Comparison of ENCODE assay signal across 8 mouse cellular contexts in the genomic region with DNA sequence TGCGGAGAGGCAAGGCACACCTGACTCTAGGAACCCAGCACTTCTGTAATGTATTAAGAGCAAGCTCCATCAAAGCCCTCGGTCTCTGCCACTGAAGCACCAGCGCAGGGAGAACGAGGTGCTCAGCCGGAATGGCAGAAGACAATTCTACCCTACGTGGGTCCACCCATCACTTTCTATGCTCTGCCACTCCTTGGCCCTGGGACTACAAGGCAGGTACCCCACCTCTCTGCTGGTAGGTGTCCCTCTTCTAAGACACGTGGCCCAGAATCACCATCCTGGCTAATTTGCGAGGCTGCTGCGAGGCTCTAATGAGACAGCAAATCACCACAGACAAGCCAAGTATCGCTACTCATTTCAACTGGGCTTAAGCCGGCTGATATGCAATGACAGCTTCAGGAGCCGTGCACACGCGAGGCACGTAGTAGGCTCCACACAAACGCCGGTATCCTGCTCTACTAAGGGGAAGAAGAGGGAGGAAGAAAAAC. TPM values are rescaled to one million over a fixed set of nuclear protein-coding genes. Genes with fewer than 3 reads are reported as not detected.
DNase-seq lines count a peak whose midpoint lies in the region; ATAC-seq and TF ChIP-seq lines count a peak whose summit lies in the region.

No protein-coding gene starts in this region.

- H3K27ac ChIP-seq in kidney, embryonic 16.5 days (ENCODE audit: low read length), result peak overlapping the region; percentile 13; the same call in 1 of the 2 replicates
- H3K27ac ChIP-seq in MEL (ENCODE audit: control insufficient read depth, low read depth, low read length), result no peak overlapping the region
- H3K27ac ChIP-seq in forebrain, embryonic 13.5 days, result peak overlapping the region; percentile 72
- peak overlapping the region; percentile 54 for H3K27ac ChIP-seq in liver, embryonic 15.5 days (replicated peaks)

- H3K4me3 ChIP-seq in kidney, embryonic 16.5 days (ENCODE audit: low read length), result peak overlapping the region; percentile 79
- peak overlapping the region; percentile 93 to 98 for H3K4me3 ChIP-seq in MEL (ENCODE audit: control insufficient read depth in 1 of 2, insufficient read depth in 1 of 2, low read depth in 2 of 2, low read length in 2 of 2)
- peak overlapping the region; percentile 72 for H3K4me3 ChIP-seq in forebrain, embryonic 13.5 days
- H3K4me3 ChIP-seq in liver, embryonic 15.5 days (replicated peaks), result peak overlapping the region; percentile 74

- H3K27me3 ChIP-seq in kidney, embryonic 16.5 days (ENCODE audit: insufficient read depth, low read length), result no peaks in the 10 kb centered on the region
- H3K27me3 ChIP-seq in MEL (ENCODE audit: control insufficient read depth in 1 of 2, insufficient read depth in 2 of 2, low read length in 2 of 2), result no peaks in the 10 kb centered on the region
- no peaks in the 10 kb centered on the region for H3K27me3 ChIP-seq in forebrain, embryonic 13.5 days
- H3K27me3 ChIP-seq in liver, embryonic 15.5 days, result peaks cover 42% of the 10 kb centered on the region

- no peak for TF ChIP-seq EP300 in MEL (IDR thresholded peaks at IDR 0.05; ENCODE audit: low read depth in 1 of 2, low read length in 2 of 2)

- 8% methylated on average over 17 of the region's 17 CpGs for WGBS in kidney, embryonic 16.5 days
- WGBS in forebrain, embryonic 13.5 days, result 4% methylated on average over 17 of the region's 17 CpGs
- WGBS in liver, embryonic 15.5 days (ENCODE audit: insufficient replicate concordance), result 13% methylated on average over 17 of the region's 17 CpGs

- TF ChIP-seq RAD21 in MEL (IDR thresholded peaks at IDR 0.05; ENCODE audit: low read depth, low read length), result no peak

- no peak for TF ChIP-seq POLR2A in MEL (IDR thresholded peaks at IDR 0.05; ENCODE audit: control insufficient read depth in 1 of 2, insufficient read depth in 1 of 2, low read depth in 1 of 2, low read length in 2 of 2, poor library complexity in 1 of 2)

- DNase-seq in kidney, postnatal 36 days, result no peak
- DNase-seq in MEL (ENCODE audit: low read depth, low spot score) (peak; percentile 73), MN1 (ENCODE audit: low spot score) (no peak)
- DNase-seq in thymus, postnatal 14 days, result peak; percentile 49
- no peak for DNase-seq in embryo, embryonic 10 days (ENCODE audit: low spot score)

- peaks cover 54% of the 10 kb centered on the region for H3K4me1 ChIP-seq in kidney, embryonic 16.5 days (ENCODE audit: insufficient read depth, low read length)
- peaks cover 9 to 20% of the 10 kb centered on the region in 2 experiments for H3K4me1 ChIP-seq in MEL (ENCODE audit: control insufficient read depth in 1 of 2, insufficient read depth in 2 of 2, low read length in 2 of 2)
- H3K4me1 ChIP-seq in forebrain, embryonic 13.5 days, result peaks cover 60% of the 10 kb centered on the region
- peaks cover 56% of the 10 kb centered on the region for H3K4me1 ChIP-seq in liver, embryonic 15.5 days (replicated peaks)

- TF ChIP-seq CTCF in MEL (IDR thresholded peaks at IDR 0.05 in 2 of 3, conservative IDR thresholded peaks at IDR 0.05 in 1 of 3; ENCODE audit: control insufficient read depth in 1 of 3, insufficient read depth in 1 of 3, low read depth in 2 of 3, low read length in 3 of 3, poor library complexity in 1 of 3, severe bottlenecking in 1 of 3), result no peak

- no peaks in the 10 kb centered on the region for H3K9me3 ChIP-seq in kidney, embryonic 16.5 days (ENCODE audit: low read length)
- no peaks in the 10 kb centered on the region for H3K9me3 ChIP-seq in MEL (replicated peaks; ENCODE audit: insufficient read depth, low read length)
- no peaks in the 10 kb centered on the region for H3K9me3 ChIP-seq in forebrain, embryonic 13.5 days (replicated peaks)
- no peaks in the 10 kb centered on the region for H3K9me3 ChIP-seq in liver, embryonic 15.5 days (replicated peaks)

- peaks cover 31% of the 10 kb centered on the region for H3K79me2 ChIP-seq in MEL (ENCODE audit: control insufficient read depth, insufficient read depth, low read length, poor library complexity)

- H3K36me3 ChIP-seq in kidney, embryonic 16.5 days (ENCODE audit: insufficient read depth, low read length), result no peaks in the 10 kb centered on the region
- H3K36me3 ChIP-seq in MEL (ENCODE audit: control insufficient read depth in 1 of 2, insufficient read depth in 2 of 2, low read length in 2 of 2), result peaks cover 0 to 5% of the 10 kb centered on the region in 2 experiments; a peak in 2 of 4 replicates
- no peaks in the 10 kb centered on the region for H3K36me3 ChIP-seq in forebrain, embryonic 13.5 days (ENCODE audit: poor library complexity, severe bottlenecking)
- H3K36me3 ChIP-seq in liver, embryonic 15.5 days (replicated peaks), result no peaks in the 10 kb centered on the region

- peak overlapping the region; percentile 91 for H3K9ac ChIP-seq in kidney, embryonic 16.5 days (replicated peaks; ENCODE audit: low read length)
- peak overlapping the region; percentile 84 for H3K9ac ChIP-seq in MEL (ENCODE audit: control insufficient read depth, low read depth, low read length, poor library complexity, severe bottlenecking)
- H3K9ac ChIP-seq in forebrain, embryonic 13.5 days, result peak overlapping the region; percentile 84
- H3K9ac ChIP-seq in liver, embryonic 15.5 days, result peak overlapping the region; percentile 68

- H3K4me2 ChIP-seq in kidney, embryonic 16.5 days (replicated peaks; ENCODE audit: low read depth, low read length), result peak overlapping the region; percentile 95
- H3K4me2 ChIP-seq in forebrain, embryonic 13.5 days, result peak overlapping the region; percentile 90
- H3K4me2 ChIP-seq in liver, embryonic 15.5 days, result peak overlapping the region; percentile 98

- ATAC-seq in kidney, embryonic 16.5 days (ENCODE audit: low FRiP score, low TSS enrichment), result no peak
- ATAC-seq in forebrain, embryonic 13.5 days, result peak; percentile 16
- peak; percentile 3; the same call in 1 of the 2 replicates for ATAC-seq in liver, embryonic 15.5 days (ENCODE audit: insufficient read depth)

TF ChIP-seq in MEL, 35 proteins besides CTCF, POLR2A, EP300 and RAD21 (continues in another document):
- TF ChIP-seq SIN3A (IDR thresholded peaks at IDR 0.05; ENCODE audit: low read length), result peak; percentile 30; the same call in 1 of the 2 replicates
- TF ChIP-seq POLR2AphosphoS2 (IDR thresholded peaks at IDR 0.05; ENCODE audit: low read length), result no peak
- no peak for TF ChIP-seq GATA1 (IDR thresholded peaks at IDR 0.05; ENCODE audit: low read depth, low read length)
- no peak for TF ChIP-seq TCF12 (IDR thresholded peaks at IDR 0.05; ENCODE audit: low read depth, low read length)
- no peak for TF ChIP-seq MEF2A (IDR thresholded peaks at IDR 0.05; ENCODE audit: extremely low read depth, insufficient replicate concordance, low read depth, low read length, poor library complexity, severe bottlenecking)
- no peak for TF ChIP-seq ZNF384 (IDR thresholded peaks at IDR 0.05; ENCODE audit: low read depth, low read length)
- TF ChIP-seq NRF1 (IDR thresholded peaks at IDR 0.05; ENCODE audit: insufficient read depth, low read depth, low read length, poor library complexity, severe bottlenecking), result no peak
- TF ChIP-seq MAZ (IDR thresholded peaks at IDR 0.05; ENCODE audit: low read depth, low read length), result no peak
- no peak for TF ChIP-seq ZC3H11A (IDR thresholded peaks at IDR 0.05; ENCODE audit: low read depth, low read length)
- TF ChIP-seq NELFE (IDR thresholded peaks at IDR 0.05; ENCODE audit: low read depth, low read length), result no peak
- TF ChIP-seq POLR2AphosphoS5 (IDR thresholded peaks at IDR 0.05; ENCODE audit: borderline replicate concordance, low read depth, low read length), result no peak

RNA-seq across cellular contexts. Expression of a gene that starts 0.8 kb away (rescaled TPM):
- 23.9 and 24.5 TPM in 2 replicates for polyA plus RNA-seq in kidney, embryonic 16.5 days (2015; fragmentation: Nextera tagmentation; extraction: Ambion mirVana)
- 10.5 and 12.0 TPM in 2 replicates for total RNA-seq in MEL (2012; rRNA removed)
- 10 to 100 TPM in 1 of 2 experiments, not detected in 1; 25.7 TPM for polyA plus RNA-seq in MEL (2012; ENCODE audit: insufficient read depth in 1 of 2, insufficient read length in 2 of 2, low read depth in 1 of 2, low replicate concordance in 2 of 2, missing spikeins in 1 of 2)
- polyA plus RNA-seq in forebrain, embryonic 13.5 days (2015; fragmentation: Nextera tagmentation; extraction: Ambion mirVana), result 34.5 and 38.7 TPM in 2 replicates
- 4.0 and 5.2 TPM in 2 replicates for polyA plus RNA-seq in liver, embryonic 15.5 days (2015; fragmentation: Nextera tagmentation; extraction: Ambion mirVana)

RNA-seq across cellular contexts. Expression of a gene that starts 39.5 kb away (rescaled TPM):
- polyA plus RNA-seq in kidney, embryonic 16.5 days (2015; fragmentation: Nextera tagmentation; extraction: Ambion mirVana), result 29.3 and 32.4 TPM in 2 replicates
- total RNA-seq in MEL (2012; rRNA removed), result 8.4 and 9.4 TPM in 2 replicates
- polyA plus RNA-seq in MEL (2012; ENCODE audit: insufficient read depth in 1 of 2, insufficient read length in 2 of 2, low read depth in 1 of 2, low replicate concordance in 2 of 2, missing spikeins in 1 of 2), result 1 to 10 TPM in 1 of 2 experiments, not detected in 1; 8.2 TPM
- 38.7 and 45.2 TPM in 2 replicates for polyA plus RNA-seq in forebrain, embryonic 13.5 days (2015; fragmentation: Nextera tagmentation; extraction: Ambion mirVana)
- polyA plus RNA-seq in liver, embryonic 15.5 days (2015; fragmentation: Nextera tagmentation; extraction: Ambion mirVana), result 7.6 and 8.4 TPM in 2 replicates

RNA-seq across cellular contexts. Expression of a gene that starts 39.6 kb away (rescaled TPM):
- polyA plus RNA-seq in kidney, embryonic 16.5 days (2015; fragmentation: Nextera tagmentation; extraction: Ambion mirVana), result 9.5 and 11.0 TPM in 2 replicates
- total RNA-seq in MEL (2012; rRNA removed), result 9.0 and 9.3 TPM in 2 replicates
- polyA plus RNA-seq in MEL (2012; ENCODE audit: insufficient read depth in 1 of 2, insufficient read length in 2 of 2, low read depth in 1 of 2, low replicate concordance in 2 of 2, missing spikeins in 1 of 2), result 10 to 100 TPM; 11.4 to 57.5 TPM
- 12.4 and 14.3 TPM in 2 replicates for polyA plus RNA-seq in forebrain, embryonic 13.5 days (2015; fragmentation: Nextera tagmentation; extraction: Ambion mirVana)
- 5.6 and 5.7 TPM in 2 replicates for polyA plus RNA-seq in liver, embryonic 15.5 days (2015; fragmentation: Nextera tagmentation; extraction: Ambion mirVana)

RNA-seq across cellular contexts. Expression of a gene that starts 53.6 kb away (rescaled TPM):
- not detected in 2 replicates for polyA plus RNA-seq in kidney, embryonic 16.5 days (2015; fragmentation: Nextera tagmentation; extraction: Ambion mirVana)
- total RNA-seq in MEL (2012; rRNA removed), result not detected in 2 replicates
- polyA plus RNA-seq in MEL (2012; ENCODE audit: insufficient read depth in 1 of 2, insufficient read length in 2 of 2, low read depth in 1 of 2, low replicate concordance in 2 of 2, missing spikeins in 1 of 2), result not detected
- not detected in 2 replicates for polyA plus RNA-seq in forebrain, embryonic 13.5 days (2015; fragmentation: Nextera tagmentation; extraction: Ambion mirVana)
- not detected in 2 replicates for polyA plus RNA-seq in liver, embryonic 15.5 days (2015; fragmentation: Nextera tagmentation; extraction: Ambion mirVana)

RNA-seq across cellular contexts. Expression of a gene that starts 53.6 kb away (rescaled TPM):
- 29.3 and 34.0 TPM in 2 replicates for polyA plus RNA-seq in kidney, embryonic 16.5 days (2015; fragmentation: Nextera tagmentation; extraction: Ambion mirVana)
- total RNA-seq in MEL (2012; rRNA removed), result 33.0 and 33.7 TPM in 2 replicates
- 100 to 1,000 TPM in 1 of 2 experiments, 10 to 100 TPM in 1; 31.3 to 129 TPM for polyA plus RNA-seq in MEL (2012; ENCODE audit: insufficient read depth in 1 of 2, insufficient read length in 2 of 2, low read depth in 1 of 2, low replicate concordance in 2 of 2, missing spikeins in 1 of 2)
- polyA plus RNA-seq in forebrain, embryonic 13.5 days (2015; fragmentation: Nextera tagmentation; extraction: Ambion mirVana), result 48.1 and 54.9 TPM in 2 replicates
- polyA plus RNA-seq in liver, embryonic 15.5 days (2015; fragmentation: Nextera tagmentation; extraction: Ambion mirVana), result 12.7 and 12.8 TPM in 2 replicates

Comparison
In these comparisons a context has a peak if more than half of its experiments do, and no peak if none do; other contexts are left out.
1. DNase-seq: peak in MEL (single experiment) and thymus, postnatal 14 days (single experiment); none in kidney, postnatal 36 days (0 of 2), MN1 (single experiment) and embryo, embryonic 10 days (single experiment).
2. Peak in every context shown above with its lines, with median percentiles within 50 percentile points of each other: H3K4me2 ChIP-seq, H3K4me3 ChIP-seq and H3K9ac ChIP-seq.